Mouse (Mus musculus) cortical plate, adult 2 months (tissue): Measurements from ENCODE around the gene Trappc5.

Source experiments
- CTCF ChIP-seq: fragments of 200-500 bp; IDR thresholded peaks from 2 replicates; pipeline ENCODE4 v1.5.1; 2011; ENCODE audit warnings: mild to moderate bottlenecking, control low read depth, low read length; ENCODE audit not compliant: insufficient read depth; ENCODE audit errors: extremely low read depth
- POLR2A ChIP-seq: fragments of 200-500 bp; IDR thresholded peaks from 2 replicates; pipeline ENCODE4 v1.6.1; 2011; ENCODE audit warnings: mild to moderate bottlenecking, low read length, control low read depth; ENCODE audit not compliant: insufficient read depth; ENCODE audit errors: extremely low read depth

- no peak for TF ChIP-seq POLR2A
- no peak for TF ChIP-seq CTCF
Observed at GRCm38 (mm10) chr8:3721041-3721440, 44.9 kb downstream of the Trappc5 start.
